Mouse (Mus musculus) CH12.LX (cell line): ENCODE measurements around the gene Ube2o.

ENCODE experiments used
- CTCF ChIP-seq, 2 experiments: IDR thresholded peaks in 1 of 2; conservative IDR thresholded peaks in 1 of 2; 2 replicates each; pipeline ENCODE4 v1.5.1; 2011 to 2012; ENCODE audit warnings: low read depth in 2 of 2, low read length in 2 of 2, improper control_type of control experiment in 1 of 2, inconsistent platforms in 1 of 2, mild to moderate bottlenecking in 1 of 2, moderate library complexity in 1 of 2
- POLR2A ChIP-seq: IDR thresholded peaks from 2 replicates; pipeline ENCODE4 v1.6.1; 2011; ENCODE audit warnings: low read depth, mild to moderate bottlenecking, improper control_type of control experiment, low read length
- USF2 ChIP-seq: conservative IDR thresholded peaks from 2 replicates; pipeline ENCODE4 v1.6.1; 2011; ENCODE audit warnings: low read depth, low read length, improper control_type of control experiment

GRCm38 (mm10) chr11:116580711-116581375, 404 bp downstream of the Ube2o start:
- TF ChIP-seq CTCF (conservative IDR thresholded peaks at IDR 0.05 in 1 of 2, IDR thresholded peaks at IDR 0.05 in 1 of 2; ENCODE audit: low read depth in 2 of 2, low read length in 2 of 2), result no peak
- no peak for TF ChIP-seq POLR2A
- TF ChIP-seq USF2, result no peak
